Mouse (Mus musculus) CD4-positive, CD25-positive, alpha-beta regulatory T cell, adult 2 months (primary cell): ENCODE data around the gene Abl1.

ENCODE experiments used
- DNase-seq: peaks from one replicate; pipeline ENCODE4 v3.0.0-alpha.2; 2012; ENCODE audit warnings: low read depth, low spot score

The Abl1 gene

DNA sequence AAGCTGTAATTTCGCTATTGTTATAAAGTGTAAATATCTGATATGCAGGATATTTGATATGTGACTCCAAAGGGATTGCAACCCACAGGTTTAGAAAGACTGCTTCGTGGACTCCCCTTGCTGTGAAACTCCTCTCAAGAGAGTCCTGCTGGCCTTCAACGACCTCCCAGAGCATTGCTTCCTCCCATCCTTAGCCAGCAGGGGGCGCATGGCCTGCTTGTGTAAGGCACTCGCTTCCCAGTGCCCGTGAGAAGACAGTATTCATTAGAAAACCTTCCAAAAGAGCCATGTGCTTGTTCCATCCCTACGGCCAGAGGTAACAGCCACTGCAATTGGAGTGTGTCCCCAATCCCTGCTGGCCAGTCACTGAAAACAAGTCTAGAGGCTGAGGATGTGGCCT lies 98.9 kb downstream of the Abl1 start:
- DNase-seq, result peak; percentile 86

DNA sequence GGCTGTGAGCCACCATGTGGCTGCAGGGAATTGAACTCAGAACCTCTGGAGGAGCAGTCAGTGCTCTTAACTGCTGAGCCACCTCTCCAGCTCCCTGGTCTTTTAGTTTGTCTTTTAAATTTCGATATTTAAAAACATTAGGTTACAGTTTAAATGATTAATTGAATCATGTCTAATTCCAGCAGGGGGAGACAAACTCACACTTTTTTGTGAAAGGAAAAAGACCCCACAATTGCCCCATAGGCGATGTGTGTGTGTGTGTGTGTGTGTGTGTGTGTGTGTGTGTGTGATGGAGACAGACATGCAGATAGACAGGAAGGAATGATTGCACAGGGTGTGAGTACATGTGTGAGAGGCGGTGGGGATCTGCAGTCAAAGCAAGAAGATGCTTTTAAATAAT lies 100.1 kb downstream of the Abl1 start:
- DNase-seq, result no peak

DNA sequence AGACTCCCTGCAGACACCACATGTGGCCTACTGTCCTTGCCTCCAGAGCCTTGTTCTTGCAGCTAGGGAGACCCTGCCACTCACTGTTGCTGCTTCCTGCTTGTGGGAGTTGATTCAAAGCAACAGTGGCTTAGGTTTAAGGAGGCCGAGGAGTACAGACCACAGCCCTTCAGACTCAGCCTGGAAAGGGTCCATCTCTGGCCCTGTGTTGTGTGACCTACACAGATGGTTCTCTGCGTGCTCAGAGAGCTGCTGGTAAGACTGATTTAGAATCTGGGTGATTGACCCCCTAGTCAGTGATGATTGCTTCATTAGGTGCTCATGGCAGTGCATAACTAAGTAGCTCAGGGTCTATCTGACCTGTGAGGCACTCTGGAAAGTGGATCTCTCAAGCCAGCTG lies 101.0 kb downstream of the Abl1 start:
- DNase-seq, result no peak

DNA sequence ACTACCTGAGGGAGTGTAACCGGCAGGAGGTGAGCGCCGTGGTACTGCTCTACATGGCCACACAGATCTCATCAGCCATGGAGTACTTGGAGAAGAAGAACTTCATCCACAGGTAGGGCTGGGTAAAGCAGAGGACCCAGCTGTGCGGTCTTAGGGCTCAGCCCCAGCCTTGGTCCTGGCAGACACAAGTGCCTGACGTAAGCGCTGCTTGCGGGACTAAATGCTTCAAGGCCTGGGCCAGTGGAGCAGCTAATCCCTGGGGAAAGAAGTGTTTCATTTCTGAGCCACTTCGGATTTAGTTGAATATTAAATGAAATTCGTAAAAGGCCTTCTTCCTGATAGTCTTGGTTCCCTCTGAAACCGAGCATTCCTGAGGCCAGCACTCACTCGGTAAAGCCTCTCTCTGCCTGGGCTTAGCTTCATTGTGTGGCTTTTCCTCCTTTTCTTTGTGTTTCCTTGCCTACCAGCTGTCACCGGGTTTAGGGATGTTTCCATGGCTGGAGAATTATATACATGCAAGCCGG lies 102.6 kb downstream of the Abl1 start:
- DNase-seq, result no peak

DNA sequence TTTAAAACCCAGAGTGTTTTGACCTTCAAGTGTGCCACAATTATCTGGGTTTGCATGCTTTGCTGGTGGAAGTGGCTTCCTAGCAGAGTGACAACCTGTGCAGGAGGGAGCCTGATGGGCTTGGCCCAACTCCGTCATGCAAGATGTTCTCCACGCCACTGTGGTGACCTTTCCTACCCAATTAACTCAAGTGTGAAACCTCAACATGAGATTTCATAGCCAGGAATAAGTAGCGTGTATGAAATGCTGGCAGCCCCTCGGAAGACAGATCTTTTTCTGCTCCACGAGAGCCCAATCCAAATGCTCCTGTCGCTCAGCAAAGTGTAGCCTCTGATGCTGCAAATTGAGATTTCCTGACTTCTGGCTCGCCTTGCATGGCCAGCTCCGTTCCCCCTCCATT lies 103.1 kb downstream of the Abl1 start:
- no peak for DNase-seq

DNA sequence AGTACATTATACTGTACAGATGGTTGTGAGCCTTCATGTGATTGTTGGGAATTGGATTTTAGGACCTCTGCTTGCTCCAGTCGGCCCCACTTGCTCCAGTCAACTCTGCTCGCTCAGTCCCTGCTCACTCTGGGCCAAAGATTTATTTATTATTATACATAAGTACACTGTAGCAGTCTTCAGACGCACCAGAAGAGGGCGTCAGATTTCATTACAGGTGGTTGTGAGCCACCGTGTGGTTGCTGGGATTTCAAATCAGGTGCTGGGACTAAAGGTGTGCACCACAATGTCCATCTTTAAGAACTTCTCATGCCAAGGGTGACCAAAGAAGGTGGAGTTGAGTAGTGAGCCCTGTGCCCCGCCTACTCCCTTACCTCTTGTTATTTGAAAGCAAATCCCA lies 104.4 kb downstream of the Abl1 start:
- DNase-seq, result no peak

DNA sequence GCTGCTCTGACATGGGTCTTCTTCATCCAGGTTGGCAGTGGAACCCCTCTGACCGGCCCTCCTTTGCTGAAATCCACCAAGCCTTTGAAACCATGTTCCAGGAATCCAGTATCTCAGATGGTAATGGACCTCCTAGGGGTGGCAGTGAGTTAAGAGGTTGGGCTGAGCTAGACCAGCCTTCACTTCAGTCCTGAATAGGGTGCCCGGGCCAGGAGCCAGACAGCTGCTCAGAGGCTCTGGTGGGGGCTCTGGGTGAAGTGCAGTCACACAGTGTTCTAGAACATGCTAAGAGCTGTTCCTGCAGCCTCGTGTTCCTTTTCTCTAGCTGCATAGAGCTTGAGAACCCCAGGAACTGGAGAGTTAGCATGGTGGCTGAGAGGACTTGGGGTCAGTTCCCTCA lies 108.8 kb downstream of the Abl1 start:
- DNase-seq, result no peak

DNA sequence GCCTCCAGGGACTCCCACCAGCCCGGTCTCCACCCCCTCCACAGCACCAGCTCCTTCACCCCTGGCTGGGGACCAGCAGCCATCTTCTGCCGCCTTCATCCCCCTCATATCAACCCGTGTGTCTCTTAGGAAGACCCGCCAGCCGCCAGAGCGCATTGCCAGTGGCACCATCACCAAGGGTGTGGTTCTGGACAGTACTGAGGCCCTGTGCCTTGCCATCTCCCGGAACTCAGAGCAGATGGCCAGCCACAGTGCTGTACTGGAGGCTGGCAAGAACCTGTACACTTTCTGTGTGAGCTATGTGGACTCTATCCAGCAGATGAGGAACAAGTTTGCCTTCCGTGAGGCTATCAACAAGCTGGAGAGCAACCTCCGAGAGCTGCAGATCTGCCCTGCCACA lies 113.2 kb downstream of the Abl1 start:
- no peak for DNase-seq

DNA sequence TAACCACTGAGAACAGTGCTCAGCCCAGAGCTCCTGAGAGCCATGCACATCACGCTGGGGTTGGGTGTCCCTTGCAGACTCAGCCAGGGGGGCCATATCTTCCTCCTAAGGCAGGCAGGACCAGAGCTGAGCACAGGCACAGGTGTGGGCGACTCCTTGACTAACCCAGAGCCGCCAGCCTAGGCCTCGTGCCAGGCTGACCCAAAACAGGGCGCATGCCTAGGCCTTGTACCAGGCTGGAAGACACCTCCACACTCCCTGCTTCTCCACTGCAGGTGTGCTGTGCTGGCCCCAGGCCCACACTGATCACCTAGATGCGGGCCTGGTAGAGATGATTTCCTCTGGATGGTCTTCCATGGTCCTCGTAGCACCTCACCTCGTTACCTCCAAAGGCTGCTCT lies 114.6 kb downstream of the Abl1 start:
- DNase-seq, result no peak

DNA sequence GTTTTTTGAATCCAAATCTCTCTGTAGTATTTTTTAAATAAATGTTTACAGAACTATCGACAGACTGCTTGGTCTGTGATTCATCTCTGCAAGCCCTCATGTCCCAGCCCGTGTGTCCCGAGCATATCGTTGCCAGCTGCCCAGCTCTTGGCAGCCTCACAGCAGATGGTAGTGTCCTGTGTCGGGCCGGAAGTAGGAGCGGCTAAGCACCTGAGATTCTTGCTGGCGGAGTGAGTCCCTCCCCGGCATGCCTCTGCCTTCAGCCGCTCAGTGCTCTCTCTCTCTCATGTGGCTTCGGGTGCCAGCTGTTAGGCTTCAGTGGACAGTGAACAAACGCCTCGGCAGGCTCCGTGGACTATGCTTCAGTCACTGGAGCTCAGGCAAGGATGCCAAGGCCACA lies 115.3 kb downstream of the Abl1 start:
- DNase-seq, result no peak

DNA sequence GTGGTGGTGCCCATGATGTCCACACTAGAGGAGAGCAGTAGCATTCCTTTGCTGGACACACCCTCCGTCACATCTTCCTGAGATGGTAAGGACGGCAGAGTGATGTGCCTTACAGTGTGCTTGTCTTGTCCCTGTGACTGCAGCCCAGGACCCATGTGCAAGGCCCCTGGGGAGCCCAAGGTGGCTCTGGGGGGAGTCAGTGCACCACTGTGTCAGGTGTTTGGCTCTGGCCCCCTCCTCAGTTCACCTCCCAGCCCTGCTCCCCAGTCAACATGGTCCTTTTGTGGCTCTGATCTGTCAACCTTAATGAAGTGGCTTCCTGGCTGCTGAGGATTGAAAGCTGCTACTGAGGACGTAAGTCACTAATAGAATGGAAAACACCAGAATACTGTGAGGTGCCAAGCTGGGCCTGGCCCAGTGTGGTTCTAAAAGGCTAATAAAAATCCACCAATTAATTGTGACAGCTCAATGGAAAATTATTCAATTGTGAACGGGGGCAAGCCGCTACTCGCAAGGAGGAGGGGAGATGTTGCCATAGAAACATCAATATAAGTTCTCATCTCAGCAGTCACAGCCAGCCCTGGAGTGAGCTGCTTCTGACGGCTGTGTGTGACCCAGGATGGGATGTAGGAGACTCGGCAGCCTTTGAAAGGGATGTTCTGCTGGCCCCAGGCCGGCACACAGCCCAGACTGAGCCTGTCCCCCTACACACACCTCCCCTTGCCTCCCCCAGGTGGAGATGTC lies 118.6 kb downstream of the Abl1 start:
- no peak for DNase-seq

DNA sequence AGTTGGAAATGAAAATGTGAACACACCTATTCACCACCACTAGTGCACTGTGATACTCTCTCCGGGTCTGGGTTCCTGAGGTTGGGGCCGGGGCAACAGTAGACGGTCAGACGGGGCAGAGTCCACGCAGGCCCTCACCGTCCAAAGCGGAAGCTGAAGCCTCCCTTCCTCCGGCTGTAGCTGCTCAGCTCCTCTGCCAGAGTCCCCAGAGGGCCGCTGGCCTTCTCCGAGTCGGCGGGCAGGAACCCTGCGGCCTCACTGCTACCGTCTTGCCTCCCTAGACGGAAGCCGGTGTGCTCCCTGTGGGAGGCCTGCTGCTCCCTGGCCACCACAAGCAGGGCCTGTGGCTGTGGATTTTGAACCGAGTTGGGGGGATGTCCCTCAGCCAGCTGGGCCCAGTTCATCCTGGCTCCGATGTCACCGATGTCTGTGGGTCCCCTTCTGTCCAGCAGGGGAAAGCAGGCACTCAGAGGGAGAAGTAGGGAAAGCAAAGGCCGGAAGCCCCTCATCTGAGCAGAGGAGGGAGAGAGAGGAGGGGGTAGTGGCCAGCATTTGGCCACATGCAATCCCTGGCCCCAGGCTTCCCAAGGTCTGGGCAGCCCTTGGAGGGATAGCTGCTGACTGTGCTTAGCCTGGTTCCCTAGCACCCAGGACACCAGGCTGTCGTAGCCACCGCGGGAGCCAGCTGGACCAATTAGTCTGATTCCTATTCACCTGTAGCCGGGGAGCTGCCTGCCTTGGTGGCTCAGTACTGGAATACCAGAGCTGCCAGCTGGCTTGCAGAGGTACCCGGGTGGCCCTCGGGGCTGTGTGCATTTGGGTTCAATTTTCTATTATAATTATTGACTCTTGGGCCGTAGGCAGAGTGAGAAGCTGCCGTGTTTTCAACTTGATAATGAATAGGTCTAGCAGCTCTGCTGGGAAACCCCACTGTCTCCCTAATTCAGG lies 120.5 kb downstream of the Abl1 start:
- DNase-seq, result no peak

DNA sequence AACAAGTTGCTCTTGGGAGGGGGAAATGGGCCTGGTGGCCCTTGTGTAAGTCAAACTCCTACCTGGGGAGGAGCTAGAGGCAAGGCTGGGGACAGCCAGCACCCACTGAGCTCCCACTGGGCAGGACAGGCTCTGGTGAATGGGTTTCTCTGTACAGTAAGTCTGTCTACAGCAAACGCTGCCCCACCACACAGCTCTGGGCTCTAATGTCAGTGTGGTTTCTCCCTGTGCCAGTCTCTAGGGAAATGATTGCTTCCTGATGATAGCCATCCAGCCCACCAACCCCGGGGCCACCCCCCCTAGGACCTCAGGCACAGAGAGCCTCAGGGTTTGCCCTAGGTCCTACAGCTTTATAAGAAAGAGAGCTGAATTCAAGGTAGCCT lies 121.2 kb downstream of the Abl1 start:
- no peak for DNase-seq

DNA sequence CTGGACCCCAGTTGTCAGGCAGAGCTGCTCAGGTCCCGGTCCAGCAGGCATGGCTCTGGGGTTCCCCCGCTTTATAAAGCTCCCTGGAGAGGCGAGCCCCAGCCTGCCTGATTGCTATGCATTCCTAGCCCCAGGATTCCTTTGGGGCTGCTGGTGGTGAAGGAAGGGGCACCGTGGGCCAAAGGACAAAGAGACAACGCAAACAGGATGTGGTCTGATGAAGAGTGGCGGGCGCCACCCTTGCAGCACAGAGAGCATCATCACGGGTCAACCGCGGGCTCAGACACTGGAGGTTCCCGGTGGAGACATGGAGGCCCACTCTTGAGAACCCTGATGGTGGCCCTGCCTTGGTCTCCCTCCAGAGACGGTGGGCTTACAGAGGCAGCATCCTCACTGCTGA lies 122.3 kb downstream of the Abl1 start, which contains the start of gene Qrfp:
Qrfp (minus strand) TSS at position 137 of the 400 bp plus-strand sequence.
- peak; percentile 32 for DNase-seq

DNA sequence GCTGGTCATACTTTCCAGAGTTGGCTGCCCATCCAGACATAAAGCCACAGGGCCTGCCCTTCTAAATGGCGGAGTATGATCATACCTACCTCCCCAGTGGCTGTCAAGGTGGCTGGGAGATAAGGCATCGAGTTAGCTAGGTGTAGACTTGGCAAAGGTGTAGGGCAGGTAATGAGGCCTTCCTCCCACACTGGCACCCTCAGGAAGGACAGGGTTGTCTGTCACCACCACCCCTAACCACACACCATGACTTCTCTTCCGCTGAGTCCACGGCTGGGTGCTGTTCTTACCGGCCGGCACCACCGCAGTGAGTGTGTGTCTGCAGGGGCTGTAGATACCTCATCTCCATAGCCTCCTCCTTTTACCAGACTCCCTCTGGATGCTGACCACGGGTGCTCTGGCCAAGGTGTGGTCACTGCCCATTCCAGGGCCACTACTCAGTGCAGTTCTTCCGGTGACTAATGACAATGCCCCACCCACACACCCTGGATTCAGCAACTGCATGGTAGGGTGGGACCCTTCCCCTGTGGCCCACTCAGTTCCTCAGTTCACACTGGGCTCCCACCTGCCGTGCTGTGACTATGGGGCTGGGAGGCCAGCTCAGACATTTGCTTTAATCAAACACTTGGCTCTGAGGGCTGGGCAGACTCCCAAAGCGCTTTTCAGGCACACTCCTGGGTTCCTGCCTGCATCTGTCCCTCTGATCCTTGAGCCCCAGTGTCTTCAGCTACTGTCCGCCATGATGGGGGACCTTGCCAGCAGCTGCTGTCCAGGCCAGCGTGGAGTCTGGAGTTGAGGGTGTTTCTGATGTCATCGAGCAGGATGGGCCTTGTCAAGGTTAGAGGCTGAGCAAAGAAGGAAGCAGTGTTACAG lies 123.1 kb downstream of the Abl1 start:
- DNase-seq, result peak; percentile 36

DNA sequence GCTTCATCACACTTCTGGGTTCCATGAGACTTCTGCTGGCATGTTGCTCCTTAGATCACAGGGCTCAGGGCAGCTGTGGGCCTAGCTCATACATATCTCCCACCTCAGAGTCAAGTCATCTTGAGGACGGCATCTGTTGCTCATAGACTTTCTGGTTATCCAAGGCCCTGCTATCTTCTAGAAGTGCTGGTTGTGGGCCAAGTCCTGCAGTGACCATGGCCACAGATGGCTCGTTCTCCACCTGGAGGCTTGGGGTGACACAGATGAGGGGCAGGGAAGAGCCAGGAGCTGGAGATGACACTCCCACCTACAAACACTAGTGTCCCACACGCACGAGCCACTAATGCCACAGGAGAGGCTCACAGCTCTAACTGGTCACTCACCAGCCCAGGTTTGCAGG lies 125.5 kb downstream of the Abl1 start:
- DNase-seq, result no peak

DNA sequence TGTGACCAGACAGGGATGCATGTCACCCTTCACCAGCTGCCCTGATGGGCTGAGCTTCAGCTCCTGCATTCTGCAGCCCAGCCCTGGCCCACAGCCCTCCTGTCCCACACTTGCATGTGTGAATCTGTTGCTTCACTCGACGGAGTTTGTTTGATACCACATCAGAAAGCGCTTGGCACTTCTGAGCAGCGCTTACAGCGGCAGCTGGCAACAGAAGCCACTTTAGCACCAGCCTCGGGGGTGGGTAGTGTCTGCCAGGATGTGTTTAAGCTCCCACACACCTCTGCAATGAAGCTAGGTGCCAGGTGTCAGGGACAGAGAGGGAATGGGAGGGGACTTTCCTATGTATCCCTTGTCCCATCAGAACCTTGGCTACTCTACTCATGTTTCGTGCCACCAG lies 126.5 kb downstream of the Abl1 start:
- DNase-seq, result peak; percentile 27

DNA sequence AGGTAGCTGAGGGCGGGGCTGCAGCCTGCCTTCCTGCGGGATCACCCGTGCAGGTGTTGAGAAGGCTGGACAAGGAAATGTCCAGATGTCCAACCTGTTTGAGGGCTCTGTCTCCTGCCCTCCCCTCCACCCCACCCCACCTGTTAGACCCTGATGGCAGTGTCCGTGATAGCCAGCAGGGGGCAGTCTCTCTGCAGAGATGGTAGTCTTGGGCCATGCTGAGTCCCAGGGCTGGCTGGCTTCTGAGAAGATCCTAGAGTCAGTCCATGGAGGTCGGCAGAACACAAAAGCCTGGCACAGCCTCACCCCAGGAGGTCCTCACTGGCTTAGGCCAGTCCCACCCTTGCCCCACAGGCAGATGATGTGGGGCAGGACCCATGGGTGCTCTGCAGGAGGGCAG lies 127.2 kb downstream of the Abl1 start:
- DNase-seq, result peak; percentile 86

DNA sequence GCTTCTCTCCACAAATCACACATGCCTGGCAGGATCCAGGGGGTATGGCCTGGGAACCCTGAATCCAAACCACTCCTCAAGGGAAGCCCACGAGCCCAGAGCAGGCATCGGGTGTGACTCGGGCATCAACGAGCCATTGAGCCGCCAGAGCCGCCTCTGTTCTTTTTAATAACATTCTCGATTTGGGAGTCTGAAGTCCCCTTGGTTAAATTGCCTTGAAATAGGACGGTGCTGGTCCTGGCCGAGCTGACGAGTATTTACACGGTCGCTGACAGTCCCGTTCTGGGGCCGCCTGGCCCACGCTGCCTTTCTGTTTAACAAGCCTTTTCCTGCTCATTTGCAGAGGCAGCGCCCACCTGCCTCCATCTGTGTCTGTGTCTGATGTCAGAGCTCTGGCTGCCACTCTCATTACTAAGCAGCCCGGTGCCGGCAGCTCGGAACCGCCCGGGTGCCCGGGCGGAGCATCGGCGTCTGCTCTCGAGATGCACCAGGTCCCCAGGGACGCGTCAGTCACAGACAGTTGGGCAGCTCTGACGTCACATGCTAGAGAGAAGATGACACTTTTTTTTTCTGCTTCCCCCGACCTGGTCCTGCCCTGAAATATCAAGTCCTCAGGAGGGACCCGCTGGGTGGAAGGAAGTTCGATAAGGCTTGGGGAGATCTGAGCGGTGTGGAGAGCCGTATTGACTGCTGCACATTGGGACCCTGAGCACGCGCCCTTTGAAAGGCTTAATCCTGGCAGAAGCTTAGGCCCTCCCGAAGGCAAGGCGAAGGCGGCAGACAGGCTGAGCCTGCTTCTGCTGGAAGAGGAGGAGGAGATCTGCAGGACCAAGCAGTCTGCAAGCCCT lies 134.6 kb downstream of the Abl1 start:
- peak; percentile 77 for DNase-seq

DNA sequence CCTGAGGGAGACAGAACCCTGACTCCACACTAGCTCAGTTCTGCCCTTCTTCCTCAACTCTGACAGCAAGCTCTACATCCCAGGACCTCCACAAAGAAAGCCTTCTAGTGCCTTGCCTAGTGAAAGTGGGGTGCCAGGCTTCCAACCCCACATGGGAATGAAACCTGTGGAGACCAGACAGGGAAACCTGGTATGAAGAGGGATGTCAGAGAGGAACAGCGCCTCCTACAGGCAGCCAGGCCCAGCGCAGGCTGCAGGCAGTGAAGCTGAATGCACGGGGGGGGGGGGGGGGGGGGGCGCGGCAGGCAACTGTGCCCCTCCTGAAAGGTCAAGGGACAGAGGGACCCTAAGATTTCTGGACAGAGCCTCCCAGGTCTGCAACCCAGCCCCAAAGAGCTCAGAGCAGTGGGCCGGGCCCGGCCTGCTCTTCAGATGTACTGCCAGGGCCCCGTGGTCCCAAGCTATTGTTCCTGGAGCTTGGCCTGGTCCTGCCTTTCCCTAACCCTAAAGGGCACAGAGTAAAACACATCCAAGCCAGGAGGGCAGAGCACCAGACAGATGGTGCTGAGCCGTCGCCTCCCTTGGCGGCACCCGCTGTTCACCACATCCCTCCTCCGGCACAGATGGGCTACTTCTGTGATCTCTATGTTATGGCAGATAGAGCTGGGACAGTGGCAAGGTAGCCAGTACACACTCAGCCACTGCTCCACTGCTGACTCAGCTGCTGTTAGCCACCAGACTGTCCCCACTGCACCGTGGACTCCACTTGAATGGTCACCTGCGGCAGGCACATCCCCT lies 136.0 kb downstream of the Abl1 start:
- peak; percentile 74 for DNase-seq
